ENCODE assay signal across 19 mouse cellular contexts in the genomic region with DNA sequence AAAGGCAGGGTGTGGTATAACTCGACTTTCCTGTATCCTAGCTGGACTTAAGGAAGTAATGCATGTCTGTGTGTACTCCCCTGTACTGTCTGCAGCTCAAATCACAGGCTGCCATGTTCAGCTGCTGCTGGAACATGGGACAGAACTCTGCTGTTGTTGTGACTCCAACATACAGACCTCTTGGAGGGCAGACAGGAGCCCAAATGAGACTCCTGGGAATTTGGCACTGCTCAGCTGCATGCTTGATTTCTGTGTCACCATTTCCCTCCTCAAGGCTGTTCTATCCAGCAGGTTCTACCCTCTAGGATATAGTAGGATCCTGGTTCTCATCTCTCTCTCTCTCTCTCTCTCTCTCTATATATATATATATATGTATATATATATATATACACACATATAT.
"Had no signal": no experiment of that assay in that cellular context is flagged by ENCODE, and none has a peak within 500 bp of the region (broad histone marks: within the 10 kb centered on the region; RNA-seq: fewer than 3 reads in every experiment).

No protein-coding gene starts in this region.

- H3K27me3 ChIP-seq: limb, embryonic 15.5 days; midbrain, embryonic 13.5 days; neural tube, embryonic 13.5 days; stomach, embryonic 15.5 days had no signal

- H3K9me3 ChIP-seq: limb, embryonic 12.5 days; limb, embryonic 15.5 days; midbrain, embryonic 13.5 days; neural tube, embryonic 13.5 days; stomach, embryonic 15.5 days had no signal

- H3K27ac ChIP-seq: kidney, postnatal 0 days; limb, embryonic 12.5 days; limb, embryonic 15.5 days; liver, embryonic 14.5 days; macrophage; midbrain, embryonic 13.5 days; neural tube, embryonic 13.5 days; stomach, embryonic 15.5 days had no signal

- H3K4me2 ChIP-seq: limb, embryonic 12.5 days; limb, embryonic 15.5 days; liver, embryonic 11.5 days; lung, embryonic 14.5 days; midbrain, embryonic 13.5 days; neural tube, embryonic 13.5 days; stomach, embryonic 15.5 days had no signal

- DNase-seq: kidney, adult 2 months; kidney, postnatal 36 days; left cerebral cortex, postnatal 4 days; liver, postnatal 0 days; lung, embryonic 14.5 days; right cerebral cortex, postnatal 25 days; spleen, adult 18-20 months; thymus, postnatal 25 days had no signal

- H3K36me3 ChIP-seq: limb, embryonic 12.5 days; limb, embryonic 15.5 days; midbrain, embryonic 13.5 days; neural tube, embryonic 13.5 days; stomach, embryonic 15.5 days had no signal

- ATAC-seq: liver, postnatal 0 days; lung, postnatal 0 days; midbrain, embryonic 13.5 days had no signal

- H3K9ac ChIP-seq: limb, embryonic 12.5 days; limb, embryonic 15.5 days; liver, embryonic 14.5 days; liver, postnatal 0 days; lung, embryonic 14.5 days; midbrain, embryonic 13.5 days; neural tube, embryonic 13.5 days; stomach, embryonic 15.5 days had no signal

- H3K4me3 ChIP-seq: limb, embryonic 12.5 days; limb, embryonic 15.5 days; midbrain, embryonic 13.5 days; myocyte; neural tube, embryonic 13.5 days; stomach, embryonic 15.5 days had no signal
